Mouse (Mus musculus) liver, postnatal 0 days (tissue): Measurements from ENCODE around the gene Ush1c. TPM values are rescaled to one million over a fixed set of nuclear protein-coding genes. Genes with fewer than 3 reads are reported as not detected.

Source experiments
- ATAC-seq: fragments of 200-750 bp; cut with Nextera tagmentation; 2 replicates; pipeline ENCODE4 v1.8.0; 2017; ENCODE audit warnings: mild to moderate bottlenecking, moderate library complexity
- DNase-seq: peaks from one replicate; pipeline ENCODE4 v3.0.0-alpha.2; 2016
- H3K27ac ChIP-seq: fragments of 300-500 bp; sonication (generic); 2 replicates; pipeline ENCODE4 v1.5.1; 2014; ENCODE audit warnings: antibody characterized with exemption, moderate library complexity, mild to moderate bottlenecking, low read depth
- H3K27me3 ChIP-seq: fragments of 300-500 bp; sonication (generic); 2 replicates; pipeline ENCODE4 v1.6.1; 2014; ENCODE audit warnings: low read length, control low read depth, mixed read lengths; ENCODE audit not compliant: insufficient read depth
- H3K36me3 ChIP-seq: fragments of 300-500 bp; sonication (generic); replicated peaks from 2 replicates; pipeline ENCODE4 v1.6.1; 2014; ENCODE audit warnings: mild to moderate bottlenecking, control low read depth, low read length, moderate library complexity, mixed read lengths; ENCODE audit not compliant: insufficient read depth
- H3K4me1 ChIP-seq: fragments of 300-500 bp; sonication (generic); 2 replicates; pipeline ENCODE4 v1.6.1; 2014; ENCODE audit warnings: antibody characterized with exemption, mild to moderate bottlenecking, control low read depth; ENCODE audit not compliant: insufficient read depth
- H3K4me2 ChIP-seq: fragments of 300-500 bp; sonication (generic); 2 replicates; pipeline ENCODE4 v1.6.1; 2014; ENCODE audit warnings: low read depth, mild to moderate bottlenecking, low read length, moderate library complexity, mixed read lengths
- H3K4me3 ChIP-seq: fragments of 300-500 bp; sonication (generic); 2 replicates; pipeline ENCODE4 v1.5.1; 2014; ENCODE audit warnings: low read depth, low read length
- H3K9ac ChIP-seq: fragments of 300-500 bp; sonication (generic); replicated peaks from 2 replicates; pipeline ENCODE4 v1.6.1; 2014; ENCODE audit warnings: mild to moderate bottlenecking, moderate library complexity
- H3K9me3 ChIP-seq: fragments of 300-500 bp; sonication (generic); 2 replicates; pipeline ENCODE4 v1.6.1; 2016; ENCODE audit warnings: mild to moderate bottlenecking, control low read depth, low read length, mixed read lengths
- CTCF ChIP-seq: sonication (generic); IDR thresholded peaks from 2 replicates; pipeline ENCODE4 v1.5.1; 2016; ENCODE audit warnings: antibody characterized with exemption, low read depth
- EP300 ChIP-seq: IDR thresholded peaks from 2 replicates; pipeline ENCODE4 v1.6.1; 2016; ENCODE audit warnings: antibody characterized with exemption, low read depth, mild to moderate bottlenecking
- WGBS: fragments of 180-500 bp; shearing (Covaris S2); extraction: QIAGEN DNeasy Blood & Tissue Kit; methylation state at CpG from one replicate; pipeline ENCODE4 v1.1.7; 2014; ENCODE audit not compliant: insufficient replicate concordance; 5-methylcytosine and 5-hydroxymethylcytosine counted together
- polyA plus RNA-seq: library from polyadenylated mRNA; unstranded; fragments of >200 nt; fragmentation: Nextera tagmentation; extraction: Ambion mirVana; gene quantifications from 2 replicates; pipeline ENCODE4 v1.2.1, GENCODE M21; 2015

The Ush1c gene
- polyA plus RNA-seq, 1 experiment from 2014 or later: 0.08 TPM

- WGBS: 9% methylated on average over 6 of the region's 6 CpGs
- no peaks in the 10 kb centered on the region for H3K4me1 ChIP-seq
- H3K4me3 ChIP-seq: no peak overlapping the region
- peak; percentile 50 for DNase-seq
- no peak overlapping the region for H3K4me2 ChIP-seq
- H3K27me3 ChIP-seq: no peaks in the 10 kb centered on the region
- no peaks in the 10 kb centered on the region for H3K36me3 ChIP-seq
- no peak overlapping the region for H3K9ac ChIP-seq
- no peak for ATAC-seq
- no peak overlapping the region for H3K27ac ChIP-seq
- H3K9me3 ChIP-seq: no peaks in the 10 kb centered on the region
- peak; percentile 72 for TF ChIP-seq CTCF
- TF ChIP-seq EP300: no peak
These were observed 41.6 kb upstream of the Ush1c start for GRCm38 (mm10) chr7:46279946-46280345.

GRCm38 (mm10) chr7:46276156-46276555, 37.9 kb upstream of the Ush1c start:
- no peak for DNase-seq
- TF ChIP-seq CTCF (no peak), EP300 (no peak)
- Histone ChIP-seq H3K36me3 (no peaks in the 10 kb centered on the region), H3K9ac (no peak overlapping the region), H3K4me1 (no peaks in the 10 kb centered on the region), H3K27ac (no peak overlapping the region), H3K27me3 (no peaks in the 10 kb centered on the region), H3K9me3 (no peaks in the 10 kb centered on the region), H3K4me3 (no peak overlapping the region), H3K4me2 (no peak overlapping the region)
- ATAC-seq: no peak
- 44% methylated on average over 5 of the region's 5 CpGs for whole genome bisulfite sequencing

GRCm38 (mm10) chr7:46251841-46252240, 13.5 kb upstream of the Ush1c start:
- Histone ChIP-seq H3K4me2 (no peak overlapping the region), H3K4me1 (no peaks in the 10 kb centered on the region), H3K36me3 (no peaks in the 10 kb centered on the region), H3K9ac (no peak overlapping the region), H3K4me3 (no peak overlapping the region), H3K9me3 (no peaks in the 10 kb centered on the region), H3K27ac (no peak overlapping the region), H3K27me3 (no peaks in the 10 kb centered on the region)
- WGBS: 65% methylated on average over 4 of the region's 4 CpGs
- no peak for DNase-seq
- no peak for ATAC-seq
- TF ChIP-seq EP300 (no peak), CTCF (peak; percentile 25; the same call in 1 of the 2 replicates)

GRCm38 (mm10) chr7:46247606-46248005, 9.3 kb upstream of the Ush1c start:
- 66% methylated on average over 3 of the region's 3 CpGs for WGBS
- Histone ChIP-seq H3K27ac (no peak overlapping the region), H3K4me2 (no peak overlapping the region), H3K36me3 (no peaks in the 10 kb centered on the region), H3K27me3 (no peaks in the 10 kb centered on the region), H3K9ac (no peak overlapping the region), H3K4me1 (no peaks in the 10 kb centered on the region), H3K9me3 (no peaks in the 10 kb centered on the region), H3K4me3 (no peak overlapping the region)
- no peak for ATAC-seq
- TF ChIP-seq EP300: no peak
- TF ChIP-seq CTCF: no peak
- DNase-seq: no peak

GRCm38 (mm10) chr7:46246876-46247275, 8.6 kb upstream of the Ush1c start:
- TF ChIP-seq CTCF: no peak
- TF ChIP-seq EP300: no peak
- ATAC-seq: no peak
- Histone ChIP-seq H3K4me2 (no peak overlapping the region), H3K27ac (no peak overlapping the region), H3K9me3 (no peaks in the 10 kb centered on the region), H3K9ac (no peak overlapping the region), H3K36me3 (no peaks in the 10 kb centered on the region), H3K4me3 (no peak overlapping the region), H3K4me1 (no peaks in the 10 kb centered on the region), H3K27me3 (no peaks in the 10 kb centered on the region)
- no peak for DNase-seq

- no peaks in the 10 kb centered on the region for H3K9me3 ChIP-seq
- H3K4me1 ChIP-seq: no peaks in the 10 kb centered on the region
- no peak for ATAC-seq
- no peak within 1 kb of the TSS for H3K27ac ChIP-seq
- no peak within 1 kb of the TSS for H3K9ac ChIP-seq
- TF ChIP-seq EP300 (no peak), CTCF (no peak)
- DNase-seq: no peak
- H3K4me3 ChIP-seq: no peak within 1 kb of the TSS
- WGBS: 50% methylated on average over 2 of the region's 2 CpGs
- H3K36me3 ChIP-seq: no peaks in the 10 kb centered on the region
- H3K4me2 ChIP-seq: no peak within 1 kb of the TSS
- H3K27me3 ChIP-seq: no peaks in the 10 kb centered on the region
These were observed 2.4 kb upstream of the Ush1c start, which contains the start of gene Otog for GRCm38 (mm10) chr7:46240696-46241095. Otog (plus strand) TSS chr7:46240987.

GRCm38 (mm10) chr7:46240091-46240490, 1.8 kb upstream of the Ush1c start:
- Histone ChIP-seq H3K27me3 (no peaks in the 10 kb centered on the region), H3K27ac (no peak overlapping the region), H3K9ac (no peak overlapping the region), H3K4me2 (no peak overlapping the region), H3K36me3 (no peaks in the 10 kb centered on the region), H3K4me3 (no peak overlapping the region), H3K9me3 (no peaks in the 10 kb centered on the region), H3K4me1 (no peaks in the 10 kb centered on the region)
- DNase-seq: no peak
- TF ChIP-seq EP300 (no peak), CTCF (no peak)
- ATAC-seq: no peak
- WGBS: 75% methylated on average over 4 of the region's 4 CpGs
